Comparison of ENCODE assay signal across 20 mouse cellular contexts in the genomic region with DNA sequence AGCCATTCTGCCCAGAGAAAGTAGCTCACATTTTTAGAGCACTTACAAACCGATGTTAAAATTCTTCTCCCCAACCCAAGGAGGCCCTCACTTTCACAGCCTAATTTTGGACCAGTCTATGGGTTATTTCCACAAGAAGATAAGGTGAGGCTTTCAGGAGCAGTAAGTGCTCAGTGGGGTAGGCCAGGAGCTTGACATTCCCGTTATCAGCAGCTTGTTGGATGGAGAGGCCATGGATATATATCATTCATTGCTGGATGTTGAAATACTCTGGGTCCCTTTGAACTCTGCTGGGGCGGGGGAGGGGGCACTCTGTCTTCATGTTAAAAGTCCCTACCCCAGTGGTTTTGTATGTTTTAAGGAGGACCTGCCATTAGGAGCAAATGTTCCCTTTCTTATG.
"Had no signal": no experiment of that assay in that cellular context is flagged by ENCODE, and none has a peak within 500 bp of the region (broad histone marks: within the 10 kb centered on the region; RNA-seq: fewer than 3 reads in every experiment).

No protein-coding gene starts in this region.

- H3K27me3 ChIP-seq: limb, embryonic 12.5 days; limb, embryonic 15.5 days; midbrain, embryonic 15.5 days; neural tube, embryonic 12.5 days; neural tube, embryonic 15.5 days had no signal

- H3K4me1 ChIP-seq: neural tube, embryonic 12.5 days; neural tube, embryonic 15.5 days had no signal

- H3K9ac ChIP-seq: limb, embryonic 12.5 days; limb, embryonic 15.5 days; liver, embryonic 14.5 days; liver, postnatal 0 days; lung, embryonic 14.5 days; midbrain, embryonic 12.5 days; midbrain, embryonic 15.5 days; neural tube, embryonic 12.5 days; neural tube, embryonic 15.5 days had no signal

- H3K9me3 ChIP-seq: limb, embryonic 12.5 days; limb, embryonic 15.5 days; midbrain, embryonic 12.5 days; midbrain, embryonic 15.5 days; neural tube, embryonic 12.5 days; neural tube, embryonic 15.5 days had no signal

- H3K27ac ChIP-seq: limb, embryonic 12.5 days; limb, embryonic 15.5 days; liver, embryonic 14.5 days; macrophage; midbrain, embryonic 12.5 days; midbrain, embryonic 15.5 days; neural tube, embryonic 12.5 days; neural tube, embryonic 15.5 days had no signal

- ATAC-seq: liver, postnatal 0 days; lung, postnatal 0 days; midbrain, embryonic 15.5 days had no signal

- H3K4me2 ChIP-seq: limb, embryonic 12.5 days; limb, embryonic 15.5 days; liver, embryonic 11.5 days; lung, embryonic 14.5 days; midbrain, embryonic 12.5 days; midbrain, embryonic 15.5 days; neural tube, embryonic 12.5 days; neural tube, embryonic 15.5 days had no signal

- DNase-seq: kidney, postnatal 14 days; kidney, postnatal 4 days; left cerebral cortex, postnatal 4 days; liver, postnatal 0 days; lung, embryonic 14.5 days; right cerebral cortex, adult 18-20 months; right cerebral cortex, postnatal 14 days; right cerebral cortex, postnatal 4 days; spleen, adult 18-20 months; thymus, postnatal 25 days had no signal

- H3K36me3 ChIP-seq: limb, embryonic 12.5 days; limb, embryonic 15.5 days; midbrain, embryonic 12.5 days; midbrain, embryonic 15.5 days; neural tube, embryonic 12.5 days; neural tube, embryonic 15.5 days had no signal

- H3K4me3 ChIP-seq: limb, embryonic 12.5 days; limb, embryonic 15.5 days; midbrain, embryonic 12.5 days; midbrain, embryonic 15.5 days; neural tube, embryonic 12.5 days; neural tube, embryonic 15.5 days had no signal
